Mouse (Mus musculus): ENCODE measurements at regions not wholly inside any gene's neighbourhood (a gene's known extent, or its start where the extent isn't known, plus 50 kb on each side); places are given as distances from the start of the nearest gene placed in this dataset.

DNA sequence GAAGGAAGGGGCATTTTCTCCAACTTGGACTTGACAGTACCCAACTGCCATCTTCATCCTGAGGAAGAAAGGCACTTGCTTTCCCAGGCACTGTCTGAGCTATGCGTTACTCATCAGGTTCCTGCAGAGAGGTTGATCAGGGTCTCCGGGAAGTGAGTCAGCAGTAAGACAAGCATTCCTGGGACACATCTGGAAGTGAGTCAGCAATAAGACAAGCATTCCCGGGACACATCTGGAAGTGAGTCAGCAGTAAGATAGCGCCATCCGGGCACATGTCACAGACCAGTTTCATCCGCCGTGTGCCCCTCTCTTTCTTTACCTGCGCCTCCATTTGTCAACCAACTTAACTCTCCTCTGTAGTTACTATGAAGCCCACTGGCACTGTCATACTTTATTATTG lies 143.5 kb downstream of the Ttc8 start:
- no peak for TF ChIP-seq ZNF384 (IDR thresholded peaks at IDR 0.05; ENCODE audit: low read depth, low read length)
- TF ChIP-seq CHD2 (IDR thresholded peaks at IDR 0.05; ENCODE audit: low read depth, low read length): no peak
- no peak for TF ChIP-seq HCFC1 (IDR thresholded peaks at IDR 0.05; ENCODE audit: borderline replicate concordance, insufficient read depth, low read length)
- TF ChIP-seq ZC3H11A (IDR thresholded peaks at IDR 0.05; ENCODE audit: borderline replicate concordance, low read depth, low read length): no peak
- TF ChIP-seq MAFK (IDR thresholded peaks at IDR 0.05; ENCODE audit: insufficient read depth, low read depth, low read length): peak; percentile 79
